Mouse (Mus musculus) heart, embryonic 13.5 days (tissue): ENCODE measurements around the gene Slc35a2. TPM values are rescaled to one million over a fixed set of nuclear protein-coding genes. Genes with fewer than 3 reads are reported as not detected.

Source experiments
- ATAC-seq: fragments of 200-750 bp; cut with Nextera tagmentation; 2 replicates; pipeline ENCODE4 v1.8.0; 2017; ENCODE audit warnings: moderate TSS enrichment; ENCODE audit not compliant: insufficient number of reproducible peaks, low FRiP score, low TSS enrichment; ENCODE audit errors: extremely low read depth
- H3K27ac ChIP-seq: fragments of 300-500 bp; sonication (generic); replicated peaks from 2 replicates; pipeline ENCODE4 v1.5.1; 2015; ENCODE audit warnings: moderate library complexity, mild to moderate bottlenecking, inconsistent platforms
- H3K27me3 ChIP-seq: fragments of 300-500 bp; sonication (generic); replicated peaks from 2 replicates; pipeline ENCODE4 v1.6.1; 2015; ENCODE audit warnings: mild to moderate bottlenecking, inconsistent platforms
- H3K36me3 ChIP-seq: fragments of 300-500 bp; sonication (generic); 2 replicates; pipeline ENCODE4 v1.6.1; 2015; ENCODE audit warnings: mild to moderate bottlenecking, inconsistent platforms
- H3K4me1 ChIP-seq: fragments of 300-500 bp; sonication (generic); 2 replicates; pipeline ENCODE4 v1.6.1; 2015; ENCODE audit warnings: inconsistent platforms
- H3K4me2 ChIP-seq: fragments of 300-500 bp; sonication (generic); 2 replicates; pipeline ENCODE4 v1.6.1; 2015; ENCODE audit warnings: inconsistent platforms, mild to moderate bottlenecking, moderate library complexity
- H3K4me3 ChIP-seq: fragments of 300-500 bp; sonication (generic); 2 replicates; pipeline ENCODE4 v1.5.1; 2015; ENCODE audit warnings: moderate library complexity, mild to moderate bottlenecking, inconsistent platforms
- H3K9ac ChIP-seq: fragments of 300-500 bp; sonication (generic); 2 replicates; pipeline ENCODE4 v1.6.1; 2015; ENCODE audit warnings: inconsistent platforms, mild to moderate bottlenecking, moderate library complexity
- H3K9me3 ChIP-seq: fragments of 300-500 bp; sonication (generic); 2 replicates; pipeline ENCODE4 v1.6.1; 2016; ENCODE audit warnings: inconsistent platforms
- WGBS: fragments of 180-500 bp; shearing (Covaris S2); methylation state at CpG from one replicate; pipeline ENCODE4 v1.1.7; 2015; ENCODE audit warnings: mixed read lengths; 5-methylcytosine and 5-hydroxymethylcytosine counted together
- polyA plus RNA-seq: library from polyadenylated mRNA; unstranded; fragments of >200 nt; fragmentation: Nextera tagmentation; extraction: Ambion mirVana; gene quantifications from 2 replicates; pipeline ENCODE4 v1.2.1, GENCODE M21; 2015

The Slc35a2 gene
- polyA plus RNA-seq, 1 experiment from 2014 or later, result 24.1 TPM

DNA sequence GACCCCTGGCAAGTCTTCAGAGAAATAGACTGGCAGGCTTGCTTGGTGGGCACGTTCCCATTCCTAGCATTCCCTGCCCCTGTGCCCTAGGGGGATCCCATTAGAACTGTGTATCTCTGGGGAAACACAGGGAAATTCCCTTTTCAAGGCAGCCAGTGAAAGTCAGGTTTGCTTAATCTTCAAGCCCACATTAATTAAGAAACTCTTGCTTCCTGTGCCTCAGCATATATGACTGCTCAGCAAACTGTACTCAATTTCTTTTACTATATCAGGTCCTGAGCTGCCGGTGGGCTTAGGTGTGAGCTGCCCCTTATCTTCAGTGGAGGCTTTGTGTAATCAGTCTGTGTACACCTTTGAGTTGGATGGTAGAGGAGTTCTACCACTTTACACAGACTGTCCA lies 18.0 kb upstream of the Slc35a2 start:
- Histone ChIP-seq H3K36me3 (peaks cover 11% of the 10 kb centered on the region), H3K27ac (no peak overlapping the region), H3K9ac (no peak overlapping the region), H3K9me3 (no peaks in the 10 kb centered on the region), H3K4me3 (no peak overlapping the region), H3K4me1 (0 out of 2 replicates have a peak, but pooled peaks cover 9% of the 10 kb centered on the region), H3K4me2 (no peak overlapping the region), H3K27me3 (no peaks in the 10 kb centered on the region)
- WGBS, result 48% methylated on average over 2 of the region's 2 CpGs
- no peak for ATAC-seq

DNA sequence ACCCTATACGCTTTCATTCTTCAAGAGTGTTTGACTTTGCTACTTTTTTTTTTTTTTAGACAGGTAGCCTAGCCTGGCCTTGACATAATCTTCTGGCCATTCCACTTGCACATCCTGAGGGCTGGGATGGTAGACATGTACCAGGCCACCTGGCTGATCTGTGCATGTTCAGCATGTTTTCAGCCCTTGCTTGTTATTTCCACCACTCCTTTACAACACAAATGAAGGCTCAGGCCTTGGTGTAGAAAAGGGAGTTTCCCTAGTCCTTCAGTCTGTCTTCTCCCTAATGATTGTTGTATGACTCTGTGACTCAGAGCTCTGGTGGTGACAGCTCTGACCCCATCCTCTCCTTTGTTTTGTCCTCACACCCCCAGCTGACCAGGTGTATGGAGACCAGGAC lies 16.7 kb upstream of the Slc35a2 start:
- Histone ChIP-seq H3K36me3 (peaks cover 20% of the 10 kb centered on the region), H3K27me3 (no peaks in the 10 kb centered on the region), H3K9ac (no peak overlapping the region), H3K4me1 (0 out of 2 replicates have a peak, but pooled peaks cover 9% of the 10 kb centered on the region), H3K4me2 (no peak overlapping the region), H3K27ac (no peak overlapping the region), H3K4me3 (no peak overlapping the region), H3K9me3 (no peaks in the 10 kb centered on the region)
- no peak for ATAC-seq
- WGBS, result 89% methylated on average over 1 of the region's 1 CpGs

DNA sequence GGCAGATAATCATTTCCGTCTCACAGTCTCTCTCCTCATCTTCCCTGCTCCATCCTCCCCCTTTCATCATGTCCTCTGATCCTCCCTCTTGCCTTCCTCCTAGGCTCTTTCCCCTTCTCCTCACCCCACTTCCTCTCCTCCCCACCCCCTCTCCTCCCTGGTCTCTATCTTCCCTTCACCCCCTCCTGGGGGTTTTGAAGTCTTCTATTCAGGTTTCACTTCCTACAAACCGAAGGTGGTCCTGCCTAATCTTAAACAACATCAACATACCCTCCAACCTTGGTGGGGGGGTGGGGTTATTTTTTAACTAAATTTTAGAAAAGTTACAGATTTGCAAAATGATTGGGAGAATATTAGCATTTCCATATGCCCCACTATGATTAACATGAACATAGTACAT lies 15.3 kb upstream of the Slc35a2 start:
- H3K4me2 ChIP-seq, result no peak overlapping the region
- H3K36me3 ChIP-seq, result peaks cover 30% of the 10 kb centered on the region
- H3K4me3 ChIP-seq, result no peak overlapping the region
- WGBS, result 52% methylated on average over 2 of the region's 2 CpGs
- ATAC-seq, result no peak
- H3K9ac ChIP-seq, result no peak overlapping the region
- H3K9me3 ChIP-seq, result no peaks in the 10 kb centered on the region
- 0 out of 2 replicates have a peak, but pooled peaks cover 9% of the 10 kb centered on the region for H3K4me1 ChIP-seq
- no peaks in the 10 kb centered on the region for H3K27me3 ChIP-seq
- H3K27ac ChIP-seq, result no peak overlapping the region

DNA sequence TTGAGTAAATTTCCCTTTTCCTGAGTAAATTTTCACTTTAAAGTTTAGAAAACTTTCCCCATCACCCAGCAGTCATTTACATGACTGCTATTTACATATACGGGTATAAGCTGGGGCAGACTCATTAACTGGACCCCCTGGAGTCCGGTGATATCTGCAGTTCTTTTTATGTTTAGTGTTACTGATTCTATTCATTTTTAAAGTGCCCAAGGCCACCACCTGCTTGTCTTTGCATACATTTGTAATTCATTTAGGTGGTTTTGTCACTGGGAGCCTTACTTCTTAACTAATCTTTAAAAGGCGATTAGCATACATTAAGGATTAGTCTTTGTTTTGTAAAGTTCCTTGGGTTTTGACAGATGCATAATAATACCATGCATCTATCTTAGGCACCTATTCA lies 14.0 kb upstream of the Slc35a2 start:
- no peak overlapping the region for H3K4me2 ChIP-seq
- WGBS, result 41% methylated on average over 3 of the region's 3 CpGs
- H3K4me3 ChIP-seq, result no peak overlapping the region

DNA sequence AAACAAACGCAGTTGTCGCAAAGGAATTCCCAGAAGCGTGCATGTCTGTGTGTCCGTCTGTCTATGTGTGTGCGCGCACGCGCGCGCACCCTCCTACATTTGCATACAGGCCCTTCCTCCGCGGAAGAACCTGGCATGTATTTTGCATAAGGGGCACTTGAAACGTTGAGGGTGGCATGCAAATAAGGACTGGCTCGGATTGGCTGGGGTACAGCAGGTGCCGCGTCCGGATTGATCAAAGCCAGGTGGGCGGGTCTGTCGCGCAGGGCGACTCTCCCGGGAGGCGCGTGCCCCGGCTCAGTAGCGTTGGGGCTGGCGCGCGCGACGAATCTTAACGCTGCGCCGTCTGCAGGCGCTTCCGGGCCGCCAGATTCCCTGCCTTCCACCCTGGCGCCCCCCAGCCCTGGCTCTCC lies 5.8 kb upstream of the Slc35a2 start, which contains the start of gene Pim2:
Pim2 (plus strand) TSS at position 256 of the 413 bp plus-strand sequence.
- H3K4me1 ChIP-seq, result peaks cover 13% of the 10 kb centered on the region; the same call in 1 of the 2 replicates
- H3K9ac ChIP-seq, result peak within 1 kb of the TSS; percentile 75
- H3K4me3 ChIP-seq, result peak within 1 kb of the TSS; percentile 54
- H3K27ac ChIP-seq, result no peak within 1 kb of the TSS
- ATAC-seq, result peak; percentile 44; the same call in 1 of the 2 replicates
- WGBS, result 6% methylated on average over 37 of the region's 38 CpGs
- H3K27me3 ChIP-seq, result no peaks in the 10 kb centered on the region
- peak within 1 kb of the TSS; percentile 81 for H3K4me2 ChIP-seq
- H3K36me3 ChIP-seq, result peaks cover 28% of the 10 kb centered on the region
- H3K9me3 ChIP-seq, result no peaks in the 10 kb centered on the region

More for the DNA sequence above, 14.0 kb upstream of the Slc35a2 start:
- no peaks in the 10 kb centered on the region for H3K9me3 ChIP-seq
- ATAC-seq, result no peak
- H3K9ac ChIP-seq, result no peak overlapping the region
- peaks cover 42% of the 10 kb centered on the region for H3K36me3 ChIP-seq
- H3K4me1 ChIP-seq, result 0 out of 2 replicates have a peak, but pooled peaks cover 9% of the 10 kb centered on the region
- no peaks in the 10 kb centered on the region for H3K27me3 ChIP-seq
- no peak overlapping the region for H3K27ac ChIP-seq

DNA sequence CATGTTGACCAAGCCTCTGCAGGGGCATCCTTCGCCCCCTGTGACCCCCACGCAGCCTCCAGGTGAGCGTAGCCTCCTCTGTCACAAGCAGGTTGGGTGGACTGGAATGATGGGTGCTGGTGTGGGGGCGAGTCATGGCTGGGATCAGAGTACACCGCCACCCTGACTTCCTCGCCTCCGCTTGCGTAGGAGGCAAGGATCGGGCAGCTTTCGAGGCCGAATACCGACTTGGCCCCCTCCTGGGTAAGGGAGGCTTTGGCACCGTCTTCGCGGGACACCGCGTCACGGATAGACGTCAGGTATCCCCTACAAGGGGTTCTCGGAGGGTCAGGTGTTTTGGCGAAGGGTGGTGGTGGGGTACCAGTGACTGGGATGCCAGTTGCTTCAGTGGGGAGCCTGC lies 5.3 kb upstream of the Slc35a2 start:
- H3K9ac ChIP-seq, result peak overlapping the region; percentile 75
- peaks cover 13% of the 10 kb centered on the region; the same call in 1 of the 2 replicates for H3K4me1 ChIP-seq
- H3K27ac ChIP-seq, result no peak overlapping the region
- 0 out of 2 replicates have a peak, but pooled peaks have one; percentile 51 for ATAC-seq
- H3K4me3 ChIP-seq, result peak overlapping the region; percentile 54
- peak overlapping the region; percentile 81 for H3K4me2 ChIP-seq
- no peaks in the 10 kb centered on the region for H3K27me3 ChIP-seq
- H3K36me3 ChIP-seq, result peaks cover 24% of the 10 kb centered on the region
- no peaks in the 10 kb centered on the region for H3K9me3 ChIP-seq
- WGBS, result 13% methylated on average over 21 of the region's 21 CpGs

DNA sequence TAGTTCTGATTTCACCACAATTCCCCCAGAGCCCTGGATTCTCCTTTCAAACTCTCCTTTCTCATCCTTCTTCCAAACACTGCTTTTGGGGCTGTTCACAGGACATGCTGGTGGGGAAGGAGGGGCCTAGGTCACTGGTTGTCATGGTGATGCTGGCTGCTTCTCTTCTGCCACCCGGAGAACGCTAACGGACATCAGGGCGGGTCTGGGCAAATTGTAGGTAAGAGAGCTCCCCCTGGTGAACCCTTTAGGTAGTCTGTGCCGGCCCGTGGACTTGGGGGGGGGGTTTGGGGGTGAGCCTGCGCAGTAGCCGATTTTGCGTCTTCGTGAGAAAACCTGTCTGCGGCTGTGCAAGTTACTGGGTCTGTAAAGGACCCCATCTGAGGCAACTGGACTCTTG lies 4.0 kb upstream of the Slc35a2 start:
- H3K4me3 ChIP-seq, result peak overlapping the region; percentile 23; the same call in 1 of the 2 replicates
- peak overlapping the region; percentile 81 for H3K4me2 ChIP-seq
- H3K9ac ChIP-seq, result 0 out of 2 replicates have a peak overlapping the region, but pooled peaks have one; percentile 19
- H3K4me1 ChIP-seq, result peaks cover 15% of the 10 kb centered on the region
- H3K36me3 ChIP-seq, result peaks cover 12% of the 10 kb centered on the region; the same call in 1 of the 2 replicates
- no peaks in the 10 kb centered on the region for H3K9me3 ChIP-seq
- WGBS, result 5% methylated on average over 11 of the region's 11 CpGs
- H3K27ac ChIP-seq, result no peak overlapping the region
- no peaks in the 10 kb centered on the region for H3K27me3 ChIP-seq
- ATAC-seq, result no peak

DNA sequence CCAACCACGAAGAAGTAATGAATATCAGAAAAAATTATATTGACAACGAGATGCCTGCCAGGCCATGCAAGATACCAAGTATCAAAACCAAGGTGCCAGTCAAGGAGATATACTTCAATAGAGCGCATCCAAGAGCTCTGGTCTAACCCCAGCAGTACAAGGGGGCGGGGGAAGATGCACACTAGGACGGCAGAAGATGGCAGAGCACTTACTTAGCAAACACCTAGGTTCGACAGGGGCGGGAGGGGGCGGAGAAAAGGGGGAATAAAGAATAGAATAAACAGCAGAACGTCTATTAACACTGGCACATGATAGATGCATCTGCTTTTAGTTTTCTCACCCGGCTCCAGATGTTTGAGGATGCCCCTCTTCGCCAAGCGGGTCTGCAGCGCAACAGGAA lies 14.4 kb downstream of the Slc35a2 start:
- H3K9me3 ChIP-seq, result no peaks in the 10 kb centered on the region
- no peak overlapping the region for H3K27ac ChIP-seq
- H3K4me3 ChIP-seq, result peak overlapping the region; percentile 67
- H3K27me3 ChIP-seq, result no peaks in the 10 kb centered on the region
- H3K36me3 ChIP-seq, result peaks cover 30% of the 10 kb centered on the region
- peak overlapping the region; percentile 71 for H3K4me2 ChIP-seq
- peaks cover 10% of the 10 kb centered on the region for H3K4me1 ChIP-seq
- ATAC-seq, result no peak
- H3K9ac ChIP-seq, result peak overlapping the region; percentile 80
- WGBS, result 23% methylated on average over 13 of the region's 13 CpGs

DNA sequence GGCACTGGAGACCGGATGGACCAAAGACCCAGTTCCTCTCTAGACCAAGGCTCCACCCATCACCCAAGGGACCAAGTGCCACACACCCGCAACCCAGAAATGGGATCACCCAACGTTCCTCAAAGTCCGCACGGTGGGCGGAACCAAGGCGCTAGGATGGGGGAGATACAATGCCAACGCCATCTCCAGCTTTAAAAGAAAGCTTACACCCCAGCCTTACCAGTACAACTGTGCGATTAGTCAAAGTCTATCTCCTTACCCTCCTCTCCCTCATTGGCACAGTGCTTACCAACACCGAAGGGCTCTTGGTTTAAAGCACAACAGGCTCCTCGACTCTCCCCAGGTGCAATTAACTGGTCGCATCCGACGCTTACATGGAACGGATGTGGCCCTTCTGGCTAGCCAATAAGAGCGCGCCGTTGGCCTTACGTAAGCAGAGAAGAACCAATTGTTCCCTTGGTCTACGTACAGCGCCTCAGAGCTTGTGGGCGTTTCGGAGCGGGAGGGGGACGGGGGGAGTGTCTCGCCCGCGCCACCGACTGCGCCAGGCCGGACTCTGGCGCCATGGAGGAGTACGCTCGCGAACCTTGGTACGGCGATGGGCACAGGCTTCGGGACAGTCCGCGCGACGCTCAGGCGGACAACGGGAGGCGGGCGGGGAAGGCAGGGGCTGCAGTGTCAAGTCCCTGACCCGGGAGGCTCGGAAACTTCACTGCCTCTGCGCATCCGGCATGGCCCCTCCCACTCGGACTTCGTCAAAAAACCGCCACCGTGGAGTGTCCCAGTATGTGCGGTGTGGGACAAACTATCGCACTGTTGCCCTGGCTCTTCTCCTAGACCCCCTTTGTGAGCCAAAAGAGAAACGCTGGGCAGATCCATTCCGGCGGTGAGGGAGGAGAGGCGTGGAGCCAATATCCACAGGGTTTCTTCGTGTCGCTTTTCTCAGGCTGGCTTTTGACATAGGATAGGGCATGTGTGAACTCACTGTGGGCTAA lies 15.3 kb downstream of the Slc35a2 start, which contains the start of the genes Pqbp1 and Timm17b:
Pqbp1 (minus strand) TSS at position 390 of the 995 bp plus-strand sequence.
Timm17b (plus strand) TSS at position 478 of the 995 bp plus-strand sequence.
- WGBS, result 7% methylated on average over 62 of the region's 62 CpGs
- Histone ChIP-seq H3K9me3 (no peaks in the 10 kb centered on the region), H3K36me3 (peaks cover 27% of the 10 kb centered on the region), H3K27ac (peak within 1 kb of the TSS; percentile 82), H3K9ac (peak within 1 kb of the TSS; percentile 82), H3K4me2 (peak within 1 kb of the TSS; percentile 71), H3K4me1 (peaks cover 10% of the 10 kb centered on the region), H3K27me3 (no peaks in the 10 kb centered on the region), H3K4me3 (peak within 1 kb of the TSS; percentile 67)
- peak; percentile 98 for ATAC-seq

DNA sequence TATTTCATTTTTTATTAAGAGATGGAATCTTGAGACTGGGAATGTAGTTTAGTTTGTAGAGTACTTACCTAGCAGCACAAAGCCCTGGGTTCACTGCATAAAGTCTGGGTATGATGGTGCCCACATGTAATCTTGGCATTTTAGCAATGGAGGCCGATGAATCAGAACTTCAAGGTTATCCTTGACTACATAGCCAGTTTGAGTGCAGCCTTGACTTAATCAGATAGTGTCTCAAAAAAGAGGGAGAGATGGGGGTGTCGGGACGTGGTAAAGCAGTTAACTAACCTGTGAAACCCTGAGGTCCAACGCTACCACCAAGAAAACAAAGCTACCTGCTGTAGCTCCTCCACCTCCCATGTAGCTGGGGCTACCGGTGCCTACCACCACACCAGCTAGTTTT lies 20.6 kb downstream of the Slc35a2 start:
- Histone ChIP-seq H3K36me3 (peaks cover 18% of the 10 kb centered on the region), H3K27ac (no peak overlapping the region), H3K4me1 (peaks cover 4% of the 10 kb centered on the region; the same call in 1 of the 2 replicates), H3K27me3 (no peaks in the 10 kb centered on the region), H3K4me3 (no peak overlapping the region), H3K9ac (no peak overlapping the region), H3K4me2 (no peak overlapping the region), H3K9me3 (no peaks in the 10 kb centered on the region)
- no peak for ATAC-seq
- 85% methylated on average over 5 of the region's 5 CpGs for WGBS

DNA sequence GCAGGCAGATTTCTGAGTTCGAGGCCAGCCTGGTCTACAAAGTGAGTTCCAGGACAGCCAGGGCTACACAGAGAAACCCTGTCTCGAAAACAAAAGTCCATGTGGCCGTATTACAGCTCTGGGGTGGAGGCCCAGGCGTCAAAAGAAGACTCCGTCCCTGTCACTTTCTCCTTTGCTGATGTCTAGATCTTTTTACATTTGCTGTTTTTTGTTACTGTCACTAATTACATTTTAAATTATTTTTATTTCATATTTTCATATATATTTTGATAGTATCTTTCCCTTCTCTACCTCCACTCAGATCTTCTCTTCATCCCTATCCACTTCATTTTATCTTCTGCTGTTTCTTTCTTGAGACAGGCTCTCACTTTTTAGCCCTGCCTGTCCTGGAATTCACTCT lies 23.9 kb downstream of the Slc35a2 start, which contains the start of gene Gm10491:
Gm10491 (minus strand) TSS at position 101 of the 400 bp plus-strand sequence.
- no peak for ATAC-seq
- Histone ChIP-seq H3K9me3 (no peaks in the 10 kb centered on the region), H3K4me2 (no peak within 1 kb of the TSS), H3K36me3 (peaks cover 18% of the 10 kb centered on the region), H3K9ac (no peak within 1 kb of the TSS), H3K27me3 (no peaks in the 10 kb centered on the region), H3K4me3 (no peak within 1 kb of the TSS), H3K4me1 (no peaks in the 10 kb centered on the region), H3K27ac (no peak within 1 kb of the TSS)
- 83% methylated on average over 5 of the region's 5 CpGs for WGBS
